Mouse (Mus musculus) liver, adult 2 months (tissue): ENCODE data around the gene Ptprg. TPM values are rescaled to one million over a fixed set of nuclear protein-coding genes. Genes with fewer than 3 reads are reported as not detected.

Source experiments
- DNase-seq: peaks from one replicate; pipeline ENCODE4 v3.0.0-alpha.2; 2011; ENCODE audit warnings: low read depth, low spot score; ENCODE audit errors: extremely low read depth
- H3K27ac ChIP-seq: fragments of 200-500 bp; replicated peaks from 2 replicates; pipeline ENCODE4 v1.5.1; 2012; ENCODE audit warnings: low read depth, mild to moderate bottlenecking, control low read depth, inconsistent platforms, low read length; ENCODE audit not compliant: insufficient read depth
- H3K27me3 ChIP-seq: fragments of 200-500 bp; 2 replicates; pipeline ENCODE4 v1.6.1; 2012; ENCODE audit warnings: mild to moderate bottlenecking, moderate library complexity, low read length, inconsistent platforms; ENCODE audit not compliant: control insufficient read depth, insufficient read depth
- H3K36me3 ChIP-seq: fragments of 200-500 bp; 2 replicates; pipeline ENCODE4 v1.6.1; 2012; ENCODE audit warnings: low read length, inconsistent platforms; ENCODE audit not compliant: control insufficient read depth, insufficient read depth
- H3K4me1 ChIP-seq: fragments of 200-500 bp; 2 replicates; pipeline ENCODE4 v1.6.1; 2011; ENCODE audit warnings: low read length; ENCODE audit not compliant: control insufficient read depth, insufficient read depth
- H3K4me3 ChIP-seq: fragments of 200-500 bp; 2 replicates; pipeline ENCODE4 v1.5.1; 2011; ENCODE audit warnings: low read depth, mild to moderate bottlenecking, control low read depth, low read length, moderate library complexity; ENCODE audit not compliant: insufficient read depth
- H3K79me2 ChIP-seq: fragments of 200-500 bp; 2 replicates; pipeline ENCODE4 v1.6.1; 2012; ENCODE audit warnings: inconsistent platforms, mild to moderate bottlenecking, low read length, moderate library complexity; ENCODE audit not compliant: control insufficient read depth, insufficient read depth
- H3K9ac ChIP-seq: fragments of 200-500 bp; 2 replicates; pipeline ENCODE4 v1.6.1; 2012; ENCODE audit warnings: low read depth, mild to moderate bottlenecking, control low read depth, inconsistent platforms, low read length
- CTCF ChIP-seq: fragments of 200-500 bp; IDR thresholded peaks from 2 replicates; pipeline ENCODE4 v1.5.1; 2011; ENCODE audit warnings: low read depth, low read length, control low read depth
- POLR2A ChIP-seq: fragments of 200-500 bp; IDR thresholded peaks from 2 replicates; pipeline ENCODE4 v1.6.1; 2011; ENCODE audit warnings: low read length, control low read depth; ENCODE audit not compliant: insufficient read depth; ENCODE audit errors: extremely low read depth
- WGBS: fragments of 180-500 bp; shearing (Covaris S2); methylation state at CpG from one replicate; pipeline ENCODE4 v1.1.7; 2018; 5-methylcytosine and 5-hydroxymethylcytosine counted together
- polyA plus RNA-seq: library from polyadenylated mRNA; depleted of rRNA; stranded (reverse); fragments of >200 nt; gene quantifications from 2 replicates; pipeline ENCODE4 v1.2.3, GENCODE M21; 2012; rRNA removed
- total RNA-seq: library from RNA; depleted of rRNA; stranded (reverse); fragments of >200 nt; gene quantifications from 2 replicates; pipeline ENCODE4 v1.2.3, GENCODE M21; 2014; rRNA removed

Gene Ptprg
- 19.9 and 21.4 TPM in 2 replicates for total RNA-seq
- polyA plus RNA-seq: 12.4 and 17.4 TPM in 2 replicates

- Histone ChIP-seq H3K36me3 (no peaks in the 10 kb centered on the region), H3K27ac (peak within 1 kb of the TSS; percentile 88), H3K4me3 (peak within 1 kb of the TSS; percentile 71), H3K79me2 (peaks cover 22% of the 10 kb centered on the region; the same call in 1 of the 2 replicates), H3K4me1 (peaks cover 16% of the 10 kb centered on the region), H3K27me3 (no peaks in the 10 kb centered on the region), H3K9ac (peak within 1 kb of the TSS; percentile 94)
- WGBS: 2% methylated on average over 40 of the region's 40 CpGs
- TF ChIP-seq CTCF: no peak
- TF ChIP-seq POLR2A: peak; percentile 49; the same call in 1 of the 2 replicates
- peak; percentile 83 for DNase-seq
Observed at GRCm38 (mm10) chr14:11553273-11553665, at the start of gene Ptprg. Gene Ptprg, plus strand, starts transcription at chr14:11553532.

- WGBS: 88% methylated on average over 7 of the region's 7 CpGs
- H3K79me2 ChIP-seq: no peaks in the 10 kb centered on the region
Observed at GRCm38 (mm10) chr14:11503803-11504365, 49.4 kb upstream of the Ptprg start.

GRCm38 (mm10) chr14:11510173-11510572, 43.2 kb upstream of the Ptprg start:
- 11% methylated on average over 1 of the region's 1 CpGs for WGBS
- peak; percentile 48 for DNase-seq
- Histone ChIP-seq H3K27ac (no peak overlapping the region), H3K9ac (no peak overlapping the region), H3K4me3 (no peak overlapping the region), H3K79me2 (no peaks in the 10 kb centered on the region), H3K4me1 (no peaks in the 10 kb centered on the region), H3K36me3 (no peaks in the 10 kb centered on the region), H3K27me3 (no peaks in the 10 kb centered on the region)
- TF ChIP-seq POLR2A: no peak
- no peak for TF ChIP-seq CTCF

More at GRCm38 (mm10) chr14:11503803-11504365, 49.4 kb upstream of the Ptprg start:
- H3K36me3 ChIP-seq: no peaks in the 10 kb centered on the region
- 0 out of 2 replicates have a peak, but pooled peaks cover 2% of the 10 kb centered on the region for H3K27me3 ChIP-seq
- H3K4me1 ChIP-seq: no peaks in the 10 kb centered on the region
- DNase-seq: no peak
- H3K4me3 ChIP-seq: no peak overlapping the region
- no peak for TF ChIP-seq CTCF
- no peak for TF ChIP-seq POLR2A
- H3K9ac ChIP-seq: no peak overlapping the region
- no peak overlapping the region for H3K27ac ChIP-seq

GRCm38 (mm10) chr14:11519171-11519570, 34.2 kb upstream of the Ptprg start:
- no peaks in the 10 kb centered on the region for H3K4me1 ChIP-seq
- no peak overlapping the region for H3K27ac ChIP-seq
- no peaks in the 10 kb centered on the region for H3K79me2 ChIP-seq
- H3K9ac ChIP-seq: no peak overlapping the region
- no peak overlapping the region for H3K4me3 ChIP-seq
- H3K36me3 ChIP-seq: no peaks in the 10 kb centered on the region
- TF ChIP-seq CTCF (no peak), POLR2A (no peak)
- DNase-seq: no peak
- H3K27me3 ChIP-seq: no peaks in the 10 kb centered on the region
- 96% methylated on average over 2 of the region's 2 CpGs for WGBS

- 26% methylated on average over 3 of the region's 3 CpGs for WGBS
Observed at GRCm38 (mm10) chr14:11523052-11523451, 30.3 kb upstream of the Ptprg start.

GRCm38 (mm10) chr14:11529591-11529990, 23.7 kb upstream of the Ptprg start:
- H3K79me2 ChIP-seq: no peaks in the 10 kb centered on the region
- H3K27me3 ChIP-seq: no peaks in the 10 kb centered on the region
- DNase-seq: no peak
- no peaks in the 10 kb centered on the region for H3K36me3 ChIP-seq
- no peak for TF ChIP-seq POLR2A
- TF ChIP-seq CTCF: no peak
- no peak overlapping the region for H3K4me3 ChIP-seq
- H3K27ac ChIP-seq: no peak overlapping the region
- 90% methylated on average over 4 of the region's 4 CpGs for WGBS
- no peaks in the 10 kb centered on the region for H3K4me1 ChIP-seq
- no peak overlapping the region for H3K9ac ChIP-seq

More at GRCm38 (mm10) chr14:11523052-11523451, 30.3 kb upstream of the Ptprg start:
- no peak for TF ChIP-seq POLR2A
- TF ChIP-seq CTCF: no peak
- Histone ChIP-seq H3K9ac (no peak overlapping the region), H3K36me3 (no peaks in the 10 kb centered on the region), H3K79me2 (no peaks in the 10 kb centered on the region), H3K4me1 (no peaks in the 10 kb centered on the region), H3K27ac (no peak overlapping the region), H3K27me3 (no peaks in the 10 kb centered on the region), H3K4me3 (no peak overlapping the region)
- DNase-seq: peak; percentile 78
